15 mouse cellular contexts compared by ENCODE assay signal in genomic region chr9:13203681-13204080, GRCm38 (mm10).
"Had no signal": no experiment of that assay in that cellular context is flagged by ENCODE, and none has a peak within 500 bp of the region (broad histone marks: within the 10 kb centered on the region; RNA-seq: fewer than 3 reads in every experiment).

No protein-coding gene starts in this region.

- H3K4me2 ChIP-seq: intestine, embryonic 15.5 days; midbrain, embryonic 11.5 days; midbrain, embryonic 15.5 days; neural tube, embryonic 12.5 days had no signal

- H3K9ac ChIP-seq: intestine, embryonic 15.5 days; midbrain, embryonic 15.5 days; neural tube, embryonic 12.5 days had no signal

- H3K9me3 ChIP-seq: intestine, embryonic 15.5 days; limb, embryonic 10.5 days; midbrain, embryonic 15.5 days; neural tube, embryonic 12.5 days had no signal

- H3K36me3 ChIP-seq: intestine, embryonic 15.5 days; limb, embryonic 10.5 days; midbrain, embryonic 15.5 days; neural tube, embryonic 12.5 days had no signal

- DNase-seq: kidney, adult 18-20 months; kidney, postnatal 10 days; kidney, postnatal 4 days; lung, adult 2 months; lung, postnatal 36 days; retina, postnatal 1 day; thymus, adult 2 months; thymus, postnatal 25 days had no signal

- H3K27me3 ChIP-seq: intestine, embryonic 15.5 days; midbrain, embryonic 15.5 days; neural tube, embryonic 12.5 days had no signal

- H3K27ac ChIP-seq: intestine, embryonic 15.5 days; layer of hippocampus, adult 2 months; limb, embryonic 10.5 days; midbrain, embryonic 15.5 days; neural tube, embryonic 12.5 days had no signal

- ATAC-seq: intestine, embryonic 15.5 days; lung, postnatal 0 days; midbrain, embryonic 15.5 days had no signal

- H3K4me3 ChIP-seq: intestine, embryonic 15.5 days; layer of hippocampus, adult 2 months; limb, embryonic 10.5 days; midbrain, embryonic 15.5 days; neural tube, embryonic 12.5 days had no signal

- H3K4me1 ChIP-seq: intestine, embryonic 15.5 days; limb, embryonic 10.5 days; midbrain, embryonic 15.5 days; neural tube, embryonic 12.5 days had no signal
